Mouse (Mus musculus): ENCODE data around the gene Zfp747. TPM values are rescaled to one million over a fixed set of nuclear protein-coding genes. Genes with fewer than 3 reads are reported as not detected.

The Zfp747 gene
- polyA plus RNA-seq, 1 experiment from 2014 or later: 5.1 TPM

- no peaks in the 10 kb centered on the region for H3K9me3 ChIP-seq (replicated peaks)
- no peak overlapping the region for H3K27ac ChIP-seq (ENCODE audit: poor library complexity, severe bottlenecking)
- ATAC-seq (ENCODE audit: insufficient number of reproducible peaks, low FRiP score): no peak
- H3K36me3 ChIP-seq: no peaks in the 10 kb centered on the region
- no peak overlapping the region for H3K9ac ChIP-seq
- H3K4me1 ChIP-seq (replicated peaks): no peaks in the 10 kb centered on the region
- no peak overlapping the region for H3K4me3 ChIP-seq
- no peak overlapping the region for H3K4me2 ChIP-seq
- 58% methylated on average over 2 of the region's 2 CpGs for WGBS
- peaks cover 7% of the 10 kb centered on the region; the same call in 1 of the 2 replicates for H3K27me3 ChIP-seq (replicated peaks)
Observed at GRCm38 (mm10) chr7:127326685-127327084, 49.2 kb downstream of the Zfp747 start.

GRCm38 (mm10) chr7:127325550-127325949, 50.3 kb downstream of the Zfp747 start:
- no peaks in the 10 kb centered on the region for H3K9me3 ChIP-seq (replicated peaks)
- WGBS: 80% methylated on average over 8 of the region's 8 CpGs
- ATAC-seq (ENCODE audit: insufficient number of reproducible peaks, low FRiP score): no peak
- no peak overlapping the region for H3K4me3 ChIP-seq
- no peaks in the 10 kb centered on the region for H3K4me1 ChIP-seq (replicated peaks)
- H3K27ac ChIP-seq (ENCODE audit: poor library complexity, severe bottlenecking): no peak overlapping the region
- H3K36me3 ChIP-seq: no peaks in the 10 kb centered on the region
- H3K4me2 ChIP-seq: no peak overlapping the region
- H3K9ac ChIP-seq: no peak overlapping the region
- peaks cover 7% of the 10 kb centered on the region; the same call in 1 of the 2 replicates for H3K27me3 ChIP-seq (replicated peaks)

- WGBS: 73% methylated on average over 7 of the region's 7 CpGs
- ATAC-seq (ENCODE audit: insufficient number of reproducible peaks, low FRiP score): no peak
- Histone ChIP-seq H3K4me2 (no peak overlapping the region), H3K9ac (no peak overlapping the region), H3K9me3 (replicated peaks) (no peaks in the 10 kb centered on the region), H3K36me3 (no peaks in the 10 kb centered on the region), H3K4me3 (no peak overlapping the region), H3K27me3 (replicated peaks) (peaks cover 7% of the 10 kb centered on the region; the same call in 1 of the 2 replicates), H3K4me1 (replicated peaks) (no peaks in the 10 kb centered on the region), H3K27ac (ENCODE audit: poor library complexity, severe bottlenecking) (no peak overlapping the region)
Observed at GRCm38 (mm10) chr7:127324944-127325343, 50.9 kb downstream of the Zfp747 start.

Other genes starting within 250 kb of the Zfp747 start
- gene Spn, start 238.2 kb downstream of the Zfp747 start, polyA plus RNA-seq (2016; fragmentation: Nextera tagmentation; extraction: Ambion mirVana): 0.17 and 0.31 TPM in 2 replicates
- 50.5 and 51.5 TPM in 2 replicates for gene Cd2bp2, start 180.0 kb downstream of the Zfp747 start, polyA plus RNA-seq (2016; fragmentation: Nextera tagmentation; extraction: Ambion mirVana)
- 29.2 and 32.3 TPM in 2 replicates for gene Tbc1d10b, start 167.6 kb downstream of the Zfp747 start, polyA plus RNA-seq (2016; fragmentation: Nextera tagmentation; extraction: Ambion mirVana)
- gene Mylpf, start 167.2 kb downstream of the Zfp747 start, polyA plus RNA-seq (2016; fragmentation: Nextera tagmentation; extraction: Ambion mirVana): 17.8 and 20.0 TPM in 2 replicates
- gene Zfp553, start 143.0 kb downstream of the Zfp747 start, polyA plus RNA-seq (2016; fragmentation: Nextera tagmentation; extraction: Ambion mirVana): 23.8 and 25.3 TPM in 2 replicates
- 22.1 and 28.2 TPM in 2 replicates for gene Sept1, start 142.9 kb downstream of the Zfp747 start, polyA plus RNA-seq (2016; fragmentation: Nextera tagmentation; extraction: Ambion mirVana)
- 32.7 and 34.4 TPM in 2 replicates for gene Zfp771, start 131.8 kb downstream of the Zfp747 start, polyA plus RNA-seq (2016; fragmentation: Nextera tagmentation; extraction: Ambion mirVana)
- 162 and 163 TPM in 2 replicates for gene Dctpp1, start 115.3 kb downstream of the Zfp747 start, polyA plus RNA-seq (2016; fragmentation: Nextera tagmentation; extraction: Ambion mirVana)
- 86.4 and 87.2 TPM in 2 replicates for gene Sephs2, start 102.0 kb downstream of the Zfp747 start, polyA plus RNA-seq (2016; fragmentation: Nextera tagmentation; extraction: Ambion mirVana)
- 1.0 and 1.1 TPM in 2 replicates for gene Itgal, start 79.8 kb downstream of the Zfp747 start, polyA plus RNA-seq (2016; fragmentation: Nextera tagmentation; extraction: Ambion mirVana)
- gene Zfp768, start 30.5 kb downstream of the Zfp747 start, polyA plus RNA-seq (2016; fragmentation: Nextera tagmentation; extraction: Ambion mirVana): 19.1 and 19.8 TPM in 2 replicates
- gene 9130019O22Rik, start 11.1 kb upstream of the Zfp747 start, polyA plus RNA-seq (2016; fragmentation: Nextera tagmentation; extraction: Ambion mirVana): 3.4 and 3.9 TPM in 2 replicates
- gene E430018J23Rik, start 17.6 kb upstream of the Zfp747 start, polyA plus RNA-seq (2016; fragmentation: Nextera tagmentation; extraction: Ambion mirVana): 4.5 and 5.1 TPM in 2 replicates
- 4.6 and 5.3 TPM in 2 replicates for gene Zfp764, start 30.8 kb upstream of the Zfp747 start, polyA plus RNA-seq (2016; fragmentation: Nextera tagmentation; extraction: Ambion mirVana)
- 15.4 and 16.7 TPM in 2 replicates for gene Zfp688, start 46.0 kb upstream of the Zfp747 start, polyA plus RNA-seq (2016; fragmentation: Nextera tagmentation; extraction: Ambion mirVana)
- gene Zfp689, start 73.1 kb upstream of the Zfp747 start, polyA plus RNA-seq (2016; fragmentation: Nextera tagmentation; extraction: Ambion mirVana): 5.4 and 6.0 TPM in 2 replicates
- 33.8 and 35.2 TPM in 2 replicates for gene Prr14, start 83.6 kb upstream of the Zfp747 start, polyA plus RNA-seq (2016; fragmentation: Nextera tagmentation; extraction: Ambion mirVana)
- gene Fbrs, start 103.1 kb upstream of the Zfp747 start, polyA plus RNA-seq (2016; fragmentation: Nextera tagmentation; extraction: Ambion mirVana): 8.4 and 9.9 TPM in 2 replicates
- gene Srcap, start 135.9 kb upstream of the Zfp747 start, polyA plus RNA-seq (2016; fragmentation: Nextera tagmentation; extraction: Ambion mirVana): 51.8 and 54.3 TPM in 2 replicates
- gene Gm42715, start 143.5 kb upstream of the Zfp747 start, polyA plus RNA-seq (2016; fragmentation: Nextera tagmentation; extraction: Ambion mirVana): 8.5 and 9.1 TPM in 2 replicates
- gene Tmem265, start 185.3 kb upstream of the Zfp747 start, polyA plus RNA-seq (2016; fragmentation: Nextera tagmentation; extraction: Ambion mirVana): 1.4 and 3.1 TPM in 2 replicates
- 34.1 and 35.9 TPM in 2 replicates for gene Phkg2, start 197.3 kb upstream of the Zfp747 start, polyA plus RNA-seq (2016; fragmentation: Nextera tagmentation; extraction: Ambion mirVana)
- 8.7 and 9.8 TPM in 2 replicates for gene Ccdc189, start 212.5 kb upstream of the Zfp747 start, polyA plus RNA-seq (2016; fragmentation: Nextera tagmentation; extraction: Ambion mirVana)
- gene Rnf40, start 212.7 kb upstream of the Zfp747 start, polyA plus RNA-seq (2016; fragmentation: Nextera tagmentation; extraction: Ambion mirVana): 38.8 and 40.0 TPM in 2 replicates
- gene Zfp629, start 239.7 kb upstream of the Zfp747 start, polyA plus RNA-seq (2016; fragmentation: Nextera tagmentation; extraction: Ambion mirVana): 12.7 and 13.7 TPM in 2 replicates